Mouse (Mus musculus) brain, embryonic 14.5 days (tissue): ENCODE results near the gene Sh3rf1. TPM values are rescaled to one million over a fixed set of nuclear protein-coding genes. Genes with fewer than 3 reads are reported as not detected.
A peak's percentile ranks its signal among the peaks of the same experiment; 100 is the strongest.

ENCODE experiments used
- DNase-seq: peaks from one replicate; pipeline ENCODE4 v3.0.0-alpha.2; 2011; ENCODE audit warnings: low read depth
- CTCF ChIP-seq: fragments of 200-500 bp; IDR thresholded peaks from 2 replicates; pipeline ENCODE4 v1.5.1; 2012; ENCODE audit warnings: inconsistent platforms, mild to moderate bottlenecking, moderate library complexity, borderline replicate concordance; ENCODE audit not compliant: insufficient read depth, insufficient read length; ENCODE audit errors: extremely low read depth
- POLR2A ChIP-seq: fragments of 200-500 bp; IDR thresholded peaks from 2 replicates; pipeline ENCODE4 v1.6.1; 2012; ENCODE audit warnings: mild to moderate bottlenecking, inconsistent platforms, borderline replicate concordance; ENCODE audit not compliant: poor library complexity, insufficient read depth, insufficient read length, severe bottlenecking; ENCODE audit errors: extremely low read depth
- polyA plus RNA-seq: library from polyadenylated mRNA; depleted of rRNA; stranded (reverse); fragments of >200 nt; gene quantifications from 2 replicates; pipeline ENCODE4 v1.2.3, GENCODE M21; 2012

Gene Sh3rf1
- polyA plus RNA-seq, 1 experiment: 33.3 TPM

- DNase-seq: peak; percentile 79
- TF ChIP-seq POLR2A (no peak), CTCF (no peak)
Observed at GRCm38 (mm10) chr8:61247270-61248025, 23.8 kb downstream of the Sh3rf1 start.

- DNase-seq: no peak
Observed at GRCm38 (mm10) chr8:61249511-61249910, 25.8 kb downstream of the Sh3rf1 start.

GRCm38 (mm10) chr8:61254196-61254595, 30.5 kb downstream of the Sh3rf1 start:
- TF ChIP-seq CTCF: no peak
- no peak for TF ChIP-seq POLR2A
- no peak for DNase-seq

More at GRCm38 (mm10) chr8:61249511-61249910, 25.8 kb downstream of the Sh3rf1 start:
- TF ChIP-seq POLR2A: no peak
- no peak for TF ChIP-seq CTCF

GRCm38 (mm10) chr8:61258828-61259227, 35.2 kb downstream of the Sh3rf1 start:
- TF ChIP-seq POLR2A (no peak), CTCF (no peak)
- peak; percentile 73 for DNase-seq

DNA sequence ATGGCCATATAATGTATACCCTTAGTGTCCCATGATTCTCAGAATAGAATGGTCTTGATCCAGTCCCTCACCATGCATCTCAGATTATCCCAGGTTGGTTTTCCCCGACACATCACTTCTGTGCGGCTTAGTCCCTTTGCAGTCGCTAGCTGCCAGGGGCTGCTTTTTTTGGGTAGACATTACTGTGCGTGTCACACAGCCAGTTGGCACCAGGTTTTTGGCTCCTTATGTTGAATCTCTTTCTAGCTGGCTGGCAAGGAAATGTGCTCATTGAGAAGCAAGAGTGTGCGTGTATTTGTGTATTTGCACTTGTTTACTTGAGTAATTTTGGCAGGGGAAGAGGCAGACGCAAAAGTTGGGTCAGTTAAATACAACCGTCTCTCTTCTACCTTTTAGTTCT, 35.9 kb downstream of the Sh3rf1 start:
- DNase-seq: peak; percentile 93
- TF ChIP-seq CTCF (no peak), POLR2A (no peak)

GRCm38 (mm10) chr8:61260530-61260929, 36.9 kb downstream of the Sh3rf1 start:
- TF ChIP-seq POLR2A: no peak
- no peak for TF ChIP-seq CTCF
- no peak for DNase-seq

- no peak for DNase-seq
- TF ChIP-seq CTCF (no peak), POLR2A (no peak)
Observed at GRCm38 (mm10) chr8:61261374-61261773, 37.7 kb downstream of the Sh3rf1 start.

DNA sequence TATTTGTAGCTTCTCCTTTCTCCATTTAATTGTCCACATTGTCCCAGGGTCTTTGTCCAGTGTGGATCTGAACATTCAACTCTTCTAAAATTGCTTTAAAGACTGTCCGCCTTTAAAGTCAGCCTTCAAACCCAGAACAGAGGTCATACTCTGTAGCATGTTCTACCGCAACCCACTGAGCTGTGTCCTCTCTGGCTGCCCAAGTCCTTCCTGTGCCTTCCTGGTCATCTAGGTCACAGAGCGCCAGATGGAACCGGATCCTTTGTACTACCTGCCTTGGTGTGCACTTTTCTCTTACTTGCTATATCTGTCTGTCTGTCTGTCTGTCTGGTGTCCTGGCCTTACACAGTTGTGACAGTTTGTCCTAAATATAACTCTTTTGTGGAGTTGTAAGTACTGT, 40.0 kb downstream of the Sh3rf1 start:
- DNase-seq: no peak
- TF ChIP-seq POLR2A (no peak), CTCF (no peak)

DNA sequence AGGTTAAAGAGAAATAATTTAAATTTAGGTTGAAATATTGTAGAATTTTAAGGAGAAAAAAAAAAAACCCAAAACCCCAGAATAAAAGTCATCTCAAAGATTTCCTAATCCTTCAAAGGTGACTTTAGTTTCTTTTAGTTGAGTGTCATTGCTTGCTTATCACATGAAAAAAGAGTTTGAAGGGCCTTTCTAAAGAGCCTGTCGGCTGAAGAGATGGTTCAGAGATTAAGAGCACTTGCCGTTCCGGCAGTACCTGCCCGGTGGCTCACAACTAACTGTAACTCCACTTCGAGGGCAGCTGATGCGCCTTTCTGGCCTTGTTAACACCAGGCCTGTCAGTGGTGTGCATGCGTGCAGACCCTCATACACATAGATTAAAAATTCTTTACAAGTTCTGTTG, 41.2 kb downstream of the Sh3rf1 start:
- no peak for DNase-seq
- TF ChIP-seq CTCF (no peak), POLR2A (no peak)

GRCm38 (mm10) chr8:61265390-61265789, 41.7 kb downstream of the Sh3rf1 start:
- no peak for TF ChIP-seq CTCF
- TF ChIP-seq POLR2A: no peak
- DNase-seq: peak; percentile 88

DNA sequence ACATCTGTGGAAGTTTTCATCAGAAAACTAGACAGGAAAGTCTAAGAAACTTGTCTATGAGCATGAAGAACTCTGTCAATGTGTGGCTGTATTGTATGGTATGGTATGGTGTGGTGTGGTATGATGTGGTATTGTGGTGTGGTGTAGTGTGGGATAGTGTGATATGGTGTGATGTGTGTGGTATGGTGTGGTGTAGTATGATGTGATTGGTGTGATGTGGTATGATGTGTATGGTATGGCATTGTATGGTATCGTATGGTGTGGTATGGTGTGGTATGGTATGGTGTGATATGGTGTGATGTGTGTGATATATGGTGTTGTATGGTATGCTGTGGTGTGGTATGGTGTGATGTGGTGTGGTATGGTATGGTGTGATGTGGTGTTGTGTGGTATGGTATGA, 43.4 kb downstream of the Sh3rf1 start:
- no peak for TF ChIP-seq POLR2A
- TF ChIP-seq CTCF: no peak
- no peak for DNase-seq

- DNase-seq: no peak
- TF ChIP-seq CTCF (no peak), POLR2A (no peak)
Observed at GRCm38 (mm10) chr8:61267692-61268091, 44.0 kb downstream of the Sh3rf1 start.

- TF ChIP-seq CTCF (no peak), POLR2A (no peak)
- DNase-seq: no peak
Observed at GRCm38 (mm10) chr8:61268233-61268916, 44.7 kb downstream of the Sh3rf1 start.

GRCm38 (mm10) chr8:61270016-61270415, 46.3 kb downstream of the Sh3rf1 start:
- DNase-seq: no peak
- TF ChIP-seq POLR2A (no peak), CTCF (no peak)
